ENCODE assay signal across 8 mouse cellular contexts in the genomic region with DNA sequence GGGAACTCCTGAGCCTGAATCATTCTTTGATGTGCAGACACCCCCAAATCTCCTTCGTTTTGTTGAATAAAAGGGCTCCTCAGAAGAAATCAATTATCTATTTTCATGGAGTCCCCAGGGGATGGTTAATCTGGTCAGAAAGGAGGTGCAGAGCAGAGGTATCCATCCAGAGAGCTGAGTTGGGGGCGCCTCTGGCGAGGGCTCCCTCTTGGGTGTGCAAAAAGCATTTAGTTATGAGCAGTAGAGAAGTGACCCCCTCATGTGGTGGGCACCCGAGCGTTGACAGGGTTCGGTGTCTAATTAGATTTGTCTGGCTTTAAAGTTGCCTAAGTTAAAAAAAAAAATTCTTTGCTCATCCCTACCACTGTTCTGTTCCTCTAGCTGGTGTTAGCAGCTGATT. TPM values are rescaled to one million over a fixed set of nuclear protein-coding genes. Genes with fewer than 3 reads are reported as not detected.
DNase-seq lines count a peak whose midpoint lies in the region; ATAC-seq and TF ChIP-seq lines count a peak whose summit lies in the region.

No protein-coding gene starts in this region.

- H3K27ac ChIP-seq in hindbrain, embryonic 10.5 days: 0 out of 2 replicates have a peak overlapping the region, but pooled peaks have one; percentile 17
- H3K27ac ChIP-seq in hindbrain, embryonic 14.5 days: no peak overlapping the region
- 0 out of 2 replicates have a peak overlapping the region, but pooled peaks have one; percentile 15 for H3K27ac ChIP-seq in neural tube, embryonic 11.5 days (ENCODE audit: low read depth, low read length)
- 0 out of 2 replicates have a peak overlapping the region, but pooled peaks have one; percentile 18 for H3K27ac ChIP-seq in stomach, postnatal 0 days (replicated peaks)

- no peak for DNase-seq in hindbrain, embryonic 10.5 days (ENCODE audit: low spot score)
- no peak for DNase-seq in hindbrain, embryonic 14.5 days (ENCODE audit: low spot score)
- DNase-seq in neural tube, embryonic 11.5 days (ENCODE audit: low spot score): no peak
- no peak for DNase-seq in neural tube, embryonic 10.5 days (ENCODE audit: extremely low spot score, low spot score)
- DNase-seq in induced T-regulatory cell, adult 2 months (ENCODE audit: low read depth): peak; percentile 37
- no peak for DNase-seq in stomach, postnatal 0 days (ENCODE audit: low spot score)
- DNase-seq in embryo, embryonic 10.5 days (ENCODE audit: low spot score): no peak
- no peak for DNase-seq in kidney, postnatal 25 days

- peaks cover 11% of the 10 kb centered on the region for H3K9me3 ChIP-seq in hindbrain, embryonic 10.5 days
- H3K9me3 ChIP-seq in hindbrain, embryonic 14.5 days (ENCODE audit: control insufficient read depth, low read length): no peaks in the 10 kb centered on the region
- no peaks in the 10 kb centered on the region for H3K9me3 ChIP-seq in neural tube, embryonic 11.5 days (ENCODE audit: control insufficient read depth, low read length)
- no peaks in the 10 kb centered on the region for H3K9me3 ChIP-seq in stomach, postnatal 0 days (ENCODE audit: control insufficient read depth, low read length)

- H3K9ac ChIP-seq in hindbrain, embryonic 14.5 days: no peak overlapping the region
- H3K9ac ChIP-seq in neural tube, embryonic 11.5 days (ENCODE audit: low read length): no peak overlapping the region
- H3K9ac ChIP-seq in stomach, postnatal 0 days (ENCODE audit: low read length): no peak overlapping the region

- H3K4me2 ChIP-seq in hindbrain, embryonic 14.5 days (replicated peaks): no peak overlapping the region
- no peak overlapping the region for H3K4me2 ChIP-seq in neural tube, embryonic 11.5 days (ENCODE audit: low read depth)
- H3K4me2 ChIP-seq in stomach, postnatal 0 days (replicated peaks; ENCODE audit: low read depth): no peak overlapping the region

- H3K27me3 ChIP-seq in hindbrain, embryonic 10.5 days (ENCODE audit: insufficient read depth, poor library complexity, severe bottlenecking): no peaks in the 10 kb centered on the region
- H3K27me3 ChIP-seq in hindbrain, embryonic 14.5 days (ENCODE audit: control insufficient read depth, insufficient read depth, low read length): no peaks in the 10 kb centered on the region
- no peaks in the 10 kb centered on the region for H3K27me3 ChIP-seq in neural tube, embryonic 11.5 days (ENCODE audit: control insufficient read depth, insufficient read depth, low read length)
- H3K27me3 ChIP-seq in stomach, postnatal 0 days (ENCODE audit: control insufficient read depth, insufficient read depth, low read length): no peaks in the 10 kb centered on the region

- WGBS in hindbrain, embryonic 10.5 days: 55% methylated on average over 6 of the region's 6 CpGs
- 50% methylated on average over 6 of the region's 6 CpGs for WGBS in hindbrain, embryonic 14.5 days
- WGBS in neural tube, embryonic 11.5 days: 67% methylated on average over 6 of the region's 6 CpGs
- WGBS in stomach, postnatal 0 days: 64% methylated on average over 6 of the region's 6 CpGs

- H3K36me3 ChIP-seq in hindbrain, embryonic 10.5 days: peaks cover 64% of the 10 kb centered on the region
- peaks cover 53% of the 10 kb centered on the region for H3K36me3 ChIP-seq in hindbrain, embryonic 14.5 days (replicated peaks; ENCODE audit: control insufficient read depth, insufficient read depth)
- H3K36me3 ChIP-seq in neural tube, embryonic 11.5 days (ENCODE audit: control insufficient read depth, insufficient read depth, low read length): peaks cover 18% of the 10 kb centered on the region
- peaks cover 16% of the 10 kb centered on the region for H3K36me3 ChIP-seq in stomach, postnatal 0 days (ENCODE audit: control insufficient read depth, insufficient read depth, low read length)

- ATAC-seq in hindbrain, embryonic 14.5 days (ENCODE audit: low FRiP score): no peak
- no peak for ATAC-seq in neural tube, embryonic 11.5 days (ENCODE audit: insufficient read depth, low FRiP score, low TSS enrichment)
- ATAC-seq in stomach, postnatal 0 days (ENCODE audit: low FRiP score, low TSS enrichment): no peak

- H3K4me3 ChIP-seq in hindbrain, embryonic 10.5 days: no peak overlapping the region
- no peak overlapping the region for H3K4me3 ChIP-seq in hindbrain, embryonic 14.5 days (replicated peaks; ENCODE audit: low read length)
- H3K4me3 ChIP-seq in neural tube, embryonic 11.5 days (ENCODE audit: low read depth, low read length): no peak overlapping the region
- no peak overlapping the region for H3K4me3 ChIP-seq in stomach, postnatal 0 days (ENCODE audit: low read depth, low read length)

- TF ChIP-seq EP300 in stomach, postnatal 0 days (optimal IDR thresholded peaks at IDR 0.05): no peak

- TF ChIP-seq CTCF in stomach, postnatal 0 days (IDR thresholded peaks at IDR 0.05; ENCODE audit: low read depth): no peak

- peaks cover 30% of the 10 kb centered on the region for H3K4me1 ChIP-seq in hindbrain, embryonic 10.5 days (replicated peaks)
- H3K4me1 ChIP-seq in hindbrain, embryonic 14.5 days (replicated peaks; ENCODE audit: control insufficient read depth, insufficient read depth, low read length): peaks cover 5% of the 10 kb centered on the region; the same call in 1 of the 2 replicates
- H3K4me1 ChIP-seq in neural tube, embryonic 11.5 days (ENCODE audit: control insufficient read depth, insufficient read depth, low read length): no peaks in the 10 kb centered on the region
- H3K4me1 ChIP-seq in stomach, postnatal 0 days (replicated peaks; ENCODE audit: control insufficient read depth, insufficient read depth): no peaks in the 10 kb centered on the region

RNA-seq across cellular contexts. Expression of gene Gm21969, which starts 8.0 kb away (rescaled TPM):
- not detected in 2 replicates for polyA plus RNA-seq in hindbrain, embryonic 10.5 days (2016; fragmentation: Nextera tagmentation; extraction: Ambion mirVana)
- polyA plus RNA-seq in hindbrain, embryonic 14.5 days (2014; fragmentation: Nextera tagmentation; extraction: Ambion mirVana): 0.07 TPM in 1 of 2 replicates, not detected in the other
- not detected in 2 replicates for polyA plus RNA-seq in neural tube, embryonic 11.5 days (2014; fragmentation: Nextera tagmentation; extraction: Ambion mirVana)
- polyA plus RNA-seq in stomach, postnatal 0 days (2015; fragmentation: Nextera tagmentation; extraction: Ambion mirVana): not detected in 2 replicates

RNA-seq across cellular contexts. Expression of gene Aldh4a1, which starts 11.7 kb away (rescaled TPM):
- polyA plus RNA-seq in hindbrain, embryonic 10.5 days (2016; fragmentation: Nextera tagmentation; extraction: Ambion mirVana): 22.5 and 26.3 TPM in 2 replicates
- 18.1 and 18.8 TPM in 2 replicates for polyA plus RNA-seq in hindbrain, embryonic 14.5 days (2014; fragmentation: Nextera tagmentation; extraction: Ambion mirVana)
- polyA plus RNA-seq in neural tube, embryonic 11.5 days (2014; fragmentation: Nextera tagmentation; extraction: Ambion mirVana): 13.9 and 16.2 TPM in 2 replicates
- 12.9 and 14.7 TPM in 2 replicates for polyA plus RNA-seq in stomach, postnatal 0 days (2015; fragmentation: Nextera tagmentation; extraction: Ambion mirVana)

RNA-seq across cellular contexts. Expression of gene Tas1r2, which starts 42.4 kb away (rescaled TPM):
- not detected in 2 replicates for polyA plus RNA-seq in hindbrain, embryonic 10.5 days (2016; fragmentation: Nextera tagmentation; extraction: Ambion mirVana)
- polyA plus RNA-seq in hindbrain, embryonic 14.5 days (2014; fragmentation: Nextera tagmentation; extraction: Ambion mirVana): not detected in 2 replicates
- polyA plus RNA-seq in neural tube, embryonic 11.5 days (2014; fragmentation: Nextera tagmentation; extraction: Ambion mirVana): not detected in 2 replicates
- not detected in 2 replicates for polyA plus RNA-seq in stomach, postnatal 0 days (2015; fragmentation: Nextera tagmentation; extraction: Ambion mirVana)
